Mouse (Mus musculus): ENCODE results near the gene Cryzl1.

- TF ChIP-seq CTCF (IDR thresholded peaks at IDR 0.05; ENCODE audit: extremely low read depth, insufficient read length, insufficient replicate concordance, low read depth, low read length) (no peak), POLR2A (IDR thresholded peaks at IDR 0.05; ENCODE audit: low read depth, low read length) (no peak)
Observed at GRCm38 (mm10) chr16:91746101-91746950, 17.6 kb upstream of the Cryzl1 start.

Data from small intestine, adult 2 months (tissue).